Mouse (Mus musculus) heart, adult 2 months (tissue): Measurements from ENCODE around the gene Gm20219. TPM values are rescaled to one million over a fixed set of nuclear protein-coding genes. Genes with fewer than 3 reads are reported as not detected.

Source experiments
- DNase-seq, 2 experiments: peaks; one replicate each; pipeline ENCODE4 v3.0.0; 2021
- H3K27ac ChIP-seq: fragments of 200-600 bp; 2 replicates; pipeline ENCODE4 v1.8.1; 2022
- H3K27me3 ChIP-seq: fragments of 200-500 bp; 2 replicates; pipeline ENCODE4 v1.6.1; 2012; ENCODE audit warnings: mild to moderate bottlenecking, low read length, inconsistent platforms, mixed read lengths; ENCODE audit not compliant: control insufficient read depth, insufficient read depth
- H3K36me3 ChIP-seq: fragments of 200-500 bp; 2 replicates; pipeline ENCODE4 v1.6.1; 2012; ENCODE audit warnings: low read length, inconsistent platforms; ENCODE audit not compliant: control insufficient read depth, insufficient read depth
- H3K4me1 ChIP-seq: fragments of 200-500 bp; 2 replicates; pipeline ENCODE4 v1.6.1; 2011; ENCODE audit warnings: low read length; ENCODE audit not compliant: control insufficient read depth, insufficient read depth
- H3K4me3 ChIP-seq: fragments of 200-600 bp; 2 replicates; pipeline ENCODE4 v1.8.1; 2022
- H3K79me2 ChIP-seq: fragments of 200-500 bp; replicated peaks from 2 replicates; pipeline ENCODE4 v1.6.1; 2012; ENCODE audit warnings: mild to moderate bottlenecking, inconsistent platforms, low read length, moderate library complexity, mixed read lengths; ENCODE audit not compliant: control insufficient read depth, insufficient read depth
- H3K9ac ChIP-seq: fragments of 200-500 bp; 2 replicates; pipeline ENCODE4 v1.6.1; 2012; ENCODE audit warnings: low read depth, mild to moderate bottlenecking, control low read depth, inconsistent platforms, low read length, mixed read lengths
- CTCF ChIP-seq: fragments of 200-600 bp; IDR thresholded peaks from 2 replicates; pipeline ENCODE4 v1.8.1; 2022; ENCODE audit warnings: antibody characterized with exemption, mild to moderate bottlenecking, moderate library complexity
- EP300 ChIP-seq: fragments of 200-500 bp; IDR thresholded peaks from 2 replicates; pipeline ENCODE4 v1.6.1; 2011; ENCODE audit warnings: low read depth, low read length, control low read depth; ENCODE audit not compliant: insufficient read depth
- POLR2A ChIP-seq: fragments of 200-500 bp; IDR thresholded peaks from 2 replicates; pipeline ENCODE4 v1.6.1; 2011; ENCODE audit warnings: mild to moderate bottlenecking, low read depth, low read length, control low read depth; ENCODE audit not compliant: insufficient read depth
- WGBS: fragments of 180-500 bp; shearing (Covaris S2); methylation state at CpG from one replicate; pipeline ENCODE4 v1.1.7; 2018; 5-methylcytosine and 5-hydroxymethylcytosine counted together
- intact Hi-C: fragments of 180-260 bp; cut with DNase I; formaldehyde crosslinking; loops from one replicate; pipeline ENCODE4 v1.15.1; 2025
- polyA plus RNA-seq: library from polyadenylated mRNA; depleted of rRNA; stranded (reverse); fragments of >200 nt; gene quantifications from 2 replicates; pipeline ENCODE4 v1.2.3, GENCODE M21; 2012
- total RNA-seq, 2 experiments: library from RNA; stranded (reverse); gene quantifications; 2 replicates each; pipeline ENCODE4 v1.2.3; 2021

Gene Gm20219
- total and polyA plus RNA-seq, 3 experiments = 0.34 to 1.7 (median 0.39) TPM

DNA sequence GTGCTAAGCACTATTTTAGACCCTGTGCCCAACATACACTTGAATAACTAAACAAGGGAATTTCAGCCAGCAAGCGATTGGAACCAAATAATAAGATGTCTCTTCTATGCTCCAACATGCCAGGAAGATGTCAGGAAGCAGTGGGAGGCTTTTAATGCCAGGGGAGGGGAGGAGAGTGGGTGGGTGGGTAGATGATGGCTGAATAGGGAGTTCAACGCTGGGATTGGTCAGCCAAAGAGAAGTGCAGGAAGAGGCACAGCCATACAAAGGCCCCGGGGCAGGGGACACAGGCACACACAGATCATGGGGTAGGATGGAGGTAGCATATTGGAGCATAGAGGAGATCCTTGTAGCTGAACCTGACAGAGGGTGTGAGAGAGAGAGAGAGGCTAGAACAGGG lies 17.3 kb downstream of the Gm20219 start:
- H3K4me1 ChIP-seq = no peaks in the 10 kb centered on the region
- intact Hi-C loops = no loop called here
- no peak overlapping the region for H3K4me3 ChIP-seq
- no peak overlapping the region for H3K9ac ChIP-seq
- H3K36me3 ChIP-seq = no peaks in the 10 kb centered on the region
- H3K79me2 ChIP-seq = no peaks in the 10 kb centered on the region
- 67% methylated on average over 3 of the region's 3 CpGs for WGBS
- TF ChIP-seq CTCF (no peak), EP300 (no peak), POLR2A (no peak)
- DNase-seq = no peak
- H3K27ac ChIP-seq = no peak overlapping the region
- H3K27me3 ChIP-seq = no peaks in the 10 kb centered on the region

DNA sequence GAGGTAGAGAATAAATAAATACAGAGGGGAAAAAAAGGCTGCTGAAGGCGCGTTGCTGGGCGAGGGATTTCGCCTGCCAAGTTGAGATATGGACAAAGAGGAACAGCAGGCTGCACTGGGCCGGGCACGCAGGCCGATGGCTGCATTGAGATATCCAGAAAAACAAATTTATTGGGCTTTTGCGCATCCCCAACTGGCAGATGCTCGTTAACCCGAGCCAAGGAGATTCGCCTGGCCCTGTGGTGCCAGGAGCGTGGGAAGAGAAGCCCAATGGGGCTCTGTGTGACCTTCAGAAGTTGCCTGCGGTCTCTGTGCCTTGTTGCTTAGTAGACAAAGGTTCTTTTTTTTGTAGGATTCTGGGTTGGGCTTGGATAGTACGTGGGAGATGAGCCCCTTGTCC lies 18.0 kb downstream of the Gm20219 start:
- Histone ChIP-seq H3K27ac (no peak overlapping the region), H3K79me2 (no peaks in the 10 kb centered on the region), H3K27me3 (no peaks in the 10 kb centered on the region), H3K4me3 (no peak overlapping the region), H3K36me3 (no peaks in the 10 kb centered on the region), H3K9ac (no peak overlapping the region), H3K4me1 (no peaks in the 10 kb centered on the region)
- no peak for TF ChIP-seq POLR2A
- TF ChIP-seq CTCF = no peak
- no peak for TF ChIP-seq EP300
- intact Hi-C loops = no loop called here
- no peak for DNase-seq
- 76% methylated on average over 14 of the region's 14 CpGs for WGBS

DNA sequence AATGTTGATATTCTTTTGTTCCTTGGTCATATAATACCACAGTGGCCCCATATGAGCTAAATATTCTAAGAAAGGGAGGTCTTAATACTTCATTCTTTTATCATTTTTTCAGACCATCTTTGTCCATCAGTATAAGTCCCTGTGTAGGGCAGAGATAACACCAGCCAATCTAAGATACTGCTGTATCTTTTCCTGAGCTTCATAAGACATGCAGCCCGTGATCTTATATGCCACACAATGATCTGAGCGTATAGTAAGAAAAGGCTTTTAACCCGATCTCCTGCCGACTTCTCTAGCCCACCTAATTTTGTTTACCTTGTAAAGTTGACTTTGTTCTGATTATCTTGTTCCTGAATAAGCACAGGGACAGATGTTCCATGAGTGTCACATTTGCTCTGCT lies 29.2 kb downstream of the Gm20219 start:
- no peak overlapping the region for H3K27ac ChIP-seq
- no peak overlapping the region for H3K9ac ChIP-seq
- 68% methylated on average over 4 of the region's 4 CpGs for WGBS
- TF ChIP-seq EP300 (no peak), CTCF (no peak), POLR2A (no peak)
- H3K27me3 ChIP-seq = 0 out of 2 replicates have a peak, but pooled peaks cover 4% of the 10 kb centered on the region
- H3K79me2 ChIP-seq = no peaks in the 10 kb centered on the region
- H3K4me1 ChIP-seq = no peaks in the 10 kb centered on the region
- H3K4me3 ChIP-seq = no peak overlapping the region
- intact Hi-C loops = no loop called here
- H3K36me3 ChIP-seq = no peaks in the 10 kb centered on the region
- no peak for DNase-seq

DNA sequence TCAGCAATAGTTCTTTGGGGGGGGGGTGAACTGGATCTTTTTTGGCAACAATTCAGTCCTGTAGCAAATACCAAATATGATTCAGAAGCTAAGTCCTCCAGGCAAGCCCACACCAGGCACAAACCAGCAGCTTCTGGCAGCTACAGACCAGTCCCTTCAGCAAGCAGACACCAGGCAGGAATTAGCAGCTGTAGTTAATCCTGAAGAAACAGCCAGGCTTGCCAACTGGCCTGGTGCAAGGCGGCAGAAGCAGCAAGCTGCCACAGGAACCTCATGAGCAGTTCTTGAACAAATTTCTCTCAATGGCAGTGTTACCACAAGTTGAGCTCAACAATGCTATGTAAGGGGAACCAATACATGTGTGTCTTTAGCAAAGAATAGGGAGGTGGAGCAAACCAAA lies 31.4 kb downstream of the Gm20219 start:
- no peaks in the 10 kb centered on the region for H3K79me2 ChIP-seq
- DNase-seq = peak in 1 of 2 experiments; percentile 1
- H3K9ac ChIP-seq = no peak overlapping the region
- H3K27me3 ChIP-seq = 0 out of 2 replicates have a peak, but pooled peaks cover 4% of the 10 kb centered on the region
- intact Hi-C loops = no loop called here
- no peak overlapping the region for H3K27ac ChIP-seq
- 51% methylated on average over 1 of the region's 1 CpGs for WGBS
- no peaks in the 10 kb centered on the region for H3K36me3 ChIP-seq
- H3K4me3 ChIP-seq = no peak overlapping the region
- no peaks in the 10 kb centered on the region for H3K4me1 ChIP-seq
- TF ChIP-seq EP300 (no peak), CTCF (no peak), POLR2A (no peak)

DNA sequence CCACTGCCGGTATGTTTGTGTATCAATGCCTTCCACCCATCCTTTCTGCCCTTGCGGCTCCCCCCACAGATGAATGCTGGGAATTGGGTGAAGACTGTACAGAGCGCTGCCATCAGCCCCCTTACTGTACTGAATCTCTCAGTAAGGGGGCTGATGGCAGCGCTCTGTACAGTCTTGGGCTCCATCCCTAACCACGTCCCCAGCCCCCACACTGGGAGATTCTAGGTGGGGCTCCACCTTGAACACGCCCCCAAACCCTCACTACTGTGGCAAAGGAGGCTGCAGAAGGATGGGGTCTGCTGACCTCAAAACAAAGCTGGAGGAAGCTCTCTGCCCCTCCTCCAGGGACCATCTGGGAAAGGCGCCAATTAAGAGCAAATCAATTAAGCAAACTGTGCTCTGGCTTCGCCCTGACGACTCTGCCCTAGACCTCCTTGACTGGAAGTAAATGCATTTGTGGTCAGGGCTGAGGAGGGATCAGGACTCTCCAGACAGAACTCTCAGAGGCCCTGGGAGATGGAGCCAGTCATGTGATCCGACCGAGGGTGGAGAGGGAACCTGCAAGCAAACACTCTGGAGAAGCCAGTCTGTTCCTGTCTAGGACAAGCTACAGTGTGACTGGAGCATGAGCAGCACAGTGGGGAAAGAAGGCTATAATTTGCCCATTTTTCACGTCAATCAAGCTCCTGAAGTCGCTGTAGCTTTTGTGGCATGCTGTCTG lies 38.3 kb downstream of the Gm20219 start:
- intact Hi-C loops = no loop called here
- peaks cover 13% of the 10 kb centered on the region for H3K27me3 ChIP-seq
- H3K79me2 ChIP-seq = no peaks in the 10 kb centered on the region
- no peak overlapping the region for H3K4me3 ChIP-seq
- H3K27ac ChIP-seq = no peak overlapping the region
- peak in 1 of 2 experiments; percentile 13 for DNase-seq
- no peaks in the 10 kb centered on the region for H3K36me3 ChIP-seq
- 17% methylated on average over 13 of the region's 13 CpGs for WGBS
- H3K9ac ChIP-seq = no peak overlapping the region
- no peak for TF ChIP-seq POLR2A
- no peak for TF ChIP-seq EP300
- no peak for TF ChIP-seq CTCF
- H3K4me1 ChIP-seq = no peaks in the 10 kb centered on the region

DNA sequence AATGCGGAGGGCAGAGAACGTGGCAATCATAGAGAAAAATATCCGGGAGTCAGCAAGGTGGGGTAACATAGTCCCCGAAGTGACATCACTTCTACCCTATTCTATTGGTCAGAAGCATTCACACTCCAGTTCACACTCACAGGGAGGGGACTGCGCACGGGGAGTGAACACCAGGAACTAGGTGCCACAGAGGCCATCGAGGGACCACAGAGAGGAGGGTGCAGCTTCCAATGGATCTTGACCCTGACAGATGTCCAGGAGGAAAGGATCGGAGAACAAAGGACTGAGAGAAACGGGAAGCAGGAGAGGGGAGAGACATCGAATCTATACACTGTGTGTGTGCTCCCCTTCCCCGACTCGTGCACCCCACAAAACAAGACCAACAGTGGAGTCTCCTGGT lies 39.3 kb downstream of the Gm20219 start:
- Histone ChIP-seq H3K27ac (no peak overlapping the region), H3K79me2 (no peaks in the 10 kb centered on the region), H3K4me3 (no peak overlapping the region), H3K36me3 (no peaks in the 10 kb centered on the region), H3K27me3 (peaks cover 18% of the 10 kb centered on the region), H3K4me1 (no peaks in the 10 kb centered on the region), H3K9ac (no peak overlapping the region)
- no peak for TF ChIP-seq EP300
- no peak for TF ChIP-seq POLR2A
- TF ChIP-seq CTCF = no peak
- DNase-seq = peak in 1 of 2 experiments; percentile 2
- intact Hi-C loops = no loop called here
- WGBS = 48% methylated on average over 12 of the region's 12 CpGs
